In the genomic region with DNA sequence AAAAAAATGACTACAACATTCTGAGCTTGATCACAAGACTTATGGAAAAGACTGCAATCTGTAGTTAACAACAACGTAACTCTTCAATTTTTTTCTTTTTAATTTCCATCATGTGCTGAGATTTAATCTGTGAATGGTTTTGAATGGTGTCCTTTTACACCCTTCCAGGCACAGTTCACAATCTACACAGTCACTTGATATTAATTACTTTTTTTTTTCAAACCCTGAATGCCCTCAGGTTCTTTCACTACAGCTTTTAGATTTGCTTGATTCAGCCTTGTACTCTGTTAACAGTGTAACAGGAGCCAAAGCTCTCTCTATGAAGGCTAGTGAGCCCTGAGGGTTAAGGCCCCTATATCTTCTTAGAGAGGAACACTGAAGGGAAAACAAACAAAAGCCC, we compare ENCODE assay signal across 17 mouse cellular contexts.
"Had no signal": no experiment of that assay in that cellular context is flagged by ENCODE, and none has a peak within 500 bp of the region (broad histone marks: within the 10 kb centered on the region; RNA-seq: fewer than 3 reads in every experiment).

No protein-coding gene starts in this region.

- H3K4me2 ChIP-seq: liver, embryonic 15.5 days; lung, embryonic 15.5 days; midbrain, embryonic 13.5 days; midbrain, embryonic 15.5 days; neural tube, embryonic 12.5 days; stomach, embryonic 15.5 days had no signal

- H3K9me3 ChIP-seq: liver, embryonic 15.5 days; lung, embryonic 15.5 days; midbrain, embryonic 13.5 days; midbrain, embryonic 15.5 days; neural tube, embryonic 12.5 days; stomach, embryonic 15.5 days had no signal

- DNase-seq: liver, postnatal 0 days; lung, adult 2 months; lung, postnatal 14 days; lung, postnatal 36 days; right cerebral cortex, postnatal 14 days; thymus, postnatal 14 days; thymus, postnatal 36 days had no signal

- ATAC-seq: liver, postnatal 0 days; lung, postnatal 0 days; midbrain, embryonic 13.5 days had no signal

- H3K27me3 ChIP-seq: liver, embryonic 15.5 days; lung, embryonic 15.5 days; megakaryocyte, embryonic 14.5 days; midbrain, embryonic 13.5 days; midbrain, embryonic 15.5 days; neural tube, embryonic 12.5 days; stomach, embryonic 15.5 days had no signal

- H3K4me3 ChIP-seq: liver, embryonic 15.5 days; lung, embryonic 15.5 days; megakaryocyte, embryonic 14.5 days; midbrain, embryonic 13.5 days; midbrain, embryonic 15.5 days; neural tube, embryonic 12.5 days; stomach, embryonic 15.5 days had no signal

- H3K4me1 ChIP-seq: liver, embryonic 15.5 days; lung, embryonic 15.5 days; megakaryocyte, embryonic 14.5 days; midbrain, embryonic 13.5 days; midbrain, embryonic 15.5 days; neural tube, embryonic 12.5 days; stomach, embryonic 15.5 days had no signal

- H3K36me3 ChIP-seq: liver, embryonic 15.5 days; lung, embryonic 15.5 days; midbrain, embryonic 13.5 days; midbrain, embryonic 15.5 days; neural tube, embryonic 12.5 days; stomach, embryonic 15.5 days had no signal

- H3K9ac ChIP-seq: liver, embryonic 15.5 days; liver, postnatal 0 days; lung, embryonic 15.5 days; midbrain, embryonic 13.5 days; midbrain, embryonic 15.5 days; neural tube, embryonic 12.5 days; stomach, embryonic 15.5 days had no signal

- H3K27ac ChIP-seq: liver, embryonic 15.5 days; lung, embryonic 15.5 days; macrophage; midbrain, embryonic 13.5 days; midbrain, embryonic 15.5 days; neural tube, embryonic 12.5 days; stomach, embryonic 15.5 days; stomach, postnatal 0 days had no signal
